Mouse (Mus musculus) retina, postnatal 1 day (tissue): ENCODE measurements around the gene Espn.
A peak's percentile ranks its signal among the peaks of the same experiment; 100 is the strongest.

ENCODE experiments used
- DNase-seq: peaks from one replicate; pipeline ENCODE4 v3.0.0-alpha.2; 2012

Espn gene

DNA sequence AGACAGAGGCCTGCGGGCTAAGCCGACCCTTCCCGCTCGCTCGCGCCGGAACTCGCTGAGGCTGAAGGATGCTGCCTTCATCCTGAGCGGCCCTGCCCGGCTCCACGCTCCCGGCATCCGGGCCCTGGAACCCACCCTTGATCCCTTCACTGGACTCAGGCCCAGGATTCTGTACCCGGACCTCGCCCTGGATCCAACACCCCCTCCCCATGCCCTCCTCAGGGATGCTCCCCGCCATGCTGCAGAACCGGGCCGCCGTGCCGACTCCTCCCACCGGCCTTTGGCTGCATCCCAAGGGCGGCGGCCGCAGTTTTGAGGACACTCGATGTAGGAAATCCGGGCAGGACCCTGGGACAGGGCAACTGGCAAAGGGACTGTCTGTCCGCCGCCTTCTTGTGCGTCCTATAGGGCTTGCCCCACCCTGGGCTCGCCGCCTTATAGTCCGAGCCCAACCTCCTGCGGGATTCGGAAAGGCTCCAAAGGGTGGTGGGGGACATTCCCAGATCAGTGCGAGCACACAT lies 26.2 kb upstream of the Espn start:
- DNase-seq = no peak

DNA sequence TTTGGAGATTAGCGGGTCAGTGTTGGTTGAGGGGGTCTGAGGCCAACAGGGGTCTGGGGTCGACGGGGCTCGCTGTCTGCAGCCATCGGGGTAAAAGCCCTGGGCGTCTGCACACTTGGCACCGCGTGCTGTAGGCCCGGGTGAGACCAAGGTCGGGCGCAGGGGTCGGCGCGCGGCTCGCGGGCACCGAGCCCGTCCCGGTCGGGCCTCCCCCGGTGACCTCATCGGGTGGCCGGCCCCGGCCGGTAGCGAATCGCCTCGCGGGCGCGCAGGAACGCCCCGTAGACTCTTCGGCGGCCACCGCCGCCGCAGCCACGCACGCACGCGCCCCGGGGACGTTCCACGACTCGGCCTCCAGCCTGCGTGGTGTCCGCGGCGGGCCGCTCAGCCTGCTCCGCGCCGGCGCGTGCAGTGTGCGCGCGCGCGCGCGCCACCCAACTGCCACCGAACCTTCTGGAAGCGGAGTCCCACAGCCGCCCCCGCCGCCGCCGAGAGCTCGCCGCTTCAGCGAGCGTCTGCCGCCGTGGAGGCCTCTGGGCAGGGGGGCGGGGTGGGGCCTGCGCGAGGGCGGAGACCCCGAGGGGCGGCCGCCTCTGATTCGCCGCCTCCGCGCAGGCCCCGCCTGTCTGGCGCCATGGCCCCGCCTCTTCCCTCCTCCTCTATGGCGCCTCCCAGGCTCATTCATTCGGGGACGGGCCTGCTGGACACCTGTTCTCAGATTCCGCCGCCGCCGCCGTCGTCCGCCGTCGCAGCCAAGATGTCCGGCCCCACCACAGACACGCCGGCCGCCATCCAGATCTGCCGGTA lies 25.6 kb upstream of the Espn start, which contains the start of gene Acot7:
TSS of gene Acot7 (plus strand) at position 598 of the 807 bp plus-strand sequence.
- peak; percentile 97 for DNase-seq

GRCm38 (mm10) chr4:152177174-152177536 lies 25.0 kb upstream of the Espn start:
- no peak for DNase-seq

GRCm38 (mm10) chr4:152176638-152177037 lies 24.5 kb upstream of the Espn start:
- no peak for DNase-seq

- no peak for DNase-seq
These were observed 21.8 kb upstream of the Espn start for GRCm38 (mm10) chr4:152173956-152174355.

DNA sequence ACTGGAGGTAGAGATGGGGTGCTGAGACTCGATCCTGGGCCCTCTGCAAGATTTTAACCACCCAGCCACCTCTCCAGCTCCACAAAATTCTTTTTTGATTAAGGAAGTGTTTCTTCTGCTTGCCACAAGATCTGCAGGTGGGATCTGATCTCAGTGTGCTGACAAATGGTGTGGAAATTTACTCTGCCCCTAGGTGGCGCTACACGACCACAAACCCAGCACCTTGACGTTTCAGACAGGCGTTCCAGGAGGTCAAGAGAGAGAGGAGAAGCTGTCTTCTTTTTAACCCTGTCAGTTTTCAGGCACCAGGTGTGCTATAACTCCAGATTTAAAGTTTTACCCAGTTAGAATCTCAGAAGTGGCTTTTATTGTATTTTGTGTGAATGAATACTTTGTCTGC lies 20.9 kb upstream of the Espn start:
- peak; percentile 86 for DNase-seq

GRCm38 (mm10) chr4:152171543-152171942 lies 19.4 kb upstream of the Espn start:
- DNase-seq = peak; percentile 47

GRCm38 (mm10) chr4:152170286-152170685 lies 18.1 kb upstream of the Espn start:
- DNase-seq = no peak

- no peak for DNase-seq
These were observed 16.9 kb upstream of the Espn start for GRCm38 (mm10) chr4:152169103-152169502.

GRCm38 (mm10) chr4:152168052-152168451 lies 15.9 kb upstream of the Espn start:
- DNase-seq = peak; percentile 77

DNA sequence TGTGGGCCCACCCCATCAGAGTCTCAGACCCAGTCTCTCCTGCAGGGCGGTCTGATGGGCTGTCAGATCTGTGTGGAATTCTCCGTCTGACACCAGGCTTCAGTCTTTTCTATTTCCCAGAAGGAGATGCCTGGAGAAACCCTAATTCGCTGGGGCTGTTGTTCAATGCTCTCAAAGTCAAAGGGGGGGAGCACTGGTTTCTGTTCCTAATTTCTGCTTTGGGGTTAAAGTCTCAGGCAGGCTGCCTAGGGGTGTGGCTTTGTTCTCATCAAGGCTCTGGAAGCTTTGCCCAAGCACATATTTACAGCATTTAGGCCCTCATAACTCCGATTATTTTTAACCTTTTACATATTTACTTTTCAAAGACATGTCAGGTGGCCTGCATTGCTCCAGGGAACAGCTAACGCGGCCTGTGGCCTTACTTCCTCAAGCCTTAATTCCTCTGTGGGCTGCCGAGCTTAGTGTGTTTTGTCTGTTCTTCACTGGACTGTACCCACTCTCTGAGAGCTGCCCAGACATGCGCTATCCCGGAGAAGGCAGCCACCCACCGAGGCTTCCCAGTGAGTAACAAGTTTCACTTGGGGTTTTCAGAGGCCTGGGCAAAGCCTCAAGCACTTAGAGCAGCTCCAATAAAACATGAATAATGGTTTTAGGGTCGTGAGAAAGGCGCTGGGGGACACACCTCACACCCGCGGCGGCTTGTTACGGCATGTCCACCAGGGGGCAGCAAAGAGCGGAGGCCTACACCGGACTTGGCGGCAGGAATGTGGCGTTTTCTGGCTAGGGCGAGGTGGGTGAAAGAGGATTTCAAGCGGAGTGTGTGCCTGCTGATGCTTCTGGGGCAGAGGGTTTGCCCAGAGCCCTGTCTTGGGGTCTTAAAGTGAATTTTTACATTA lies 13.1 kb upstream of the Espn start:
- DNase-seq = peak; percentile 76

- no peak for DNase-seq
These were observed 10.6 kb upstream of the Espn start for GRCm38 (mm10) chr4:152162748-152163147.

- no peak for DNase-seq
These were observed 9.4 kb upstream of the Espn start for GRCm38 (mm10) chr4:152161601-152162000.

DNA sequence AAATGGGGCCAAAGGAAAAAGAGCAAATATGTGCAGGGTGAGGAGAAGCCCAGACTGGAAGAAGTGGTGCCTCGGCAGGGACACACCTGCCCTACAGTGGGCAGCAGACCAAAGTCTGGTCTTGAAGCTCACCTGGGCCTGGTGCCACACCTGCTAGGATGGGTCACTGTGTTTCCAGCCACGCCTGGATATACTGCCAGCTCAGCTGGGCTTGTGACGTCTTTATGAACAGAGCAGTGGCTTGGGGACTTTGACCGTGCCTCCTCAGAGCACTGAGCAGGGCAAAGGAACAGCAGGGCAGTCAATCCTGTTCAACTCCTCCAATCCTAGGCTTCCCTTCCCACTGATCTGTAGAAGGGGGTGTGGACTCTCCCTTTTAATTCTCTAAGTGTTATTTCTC lies 8.6 kb upstream of the Espn start:
- DNase-seq = no peak

DNA sequence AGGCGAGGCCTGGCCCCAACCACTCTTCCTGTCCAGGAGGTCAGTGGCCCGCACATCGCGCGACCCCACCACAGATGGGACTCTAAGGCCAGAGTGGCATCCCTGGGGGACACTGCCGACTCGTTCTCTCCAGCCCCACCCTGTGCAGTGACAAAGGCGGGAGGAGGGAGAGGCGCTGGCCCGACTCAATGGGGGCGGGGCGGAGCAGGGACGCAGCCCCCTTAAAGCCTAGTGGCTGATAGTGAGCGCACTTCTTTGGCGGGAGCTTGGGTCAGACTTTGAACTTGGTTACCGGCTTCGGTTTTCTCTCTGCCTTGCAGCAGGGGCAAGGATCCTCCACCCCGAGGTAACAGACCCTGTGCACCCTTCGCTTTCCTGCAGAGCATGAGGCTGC lies 7.1 kb upstream of the Espn start:
- DNase-seq = peak; percentile 60

DNA sequence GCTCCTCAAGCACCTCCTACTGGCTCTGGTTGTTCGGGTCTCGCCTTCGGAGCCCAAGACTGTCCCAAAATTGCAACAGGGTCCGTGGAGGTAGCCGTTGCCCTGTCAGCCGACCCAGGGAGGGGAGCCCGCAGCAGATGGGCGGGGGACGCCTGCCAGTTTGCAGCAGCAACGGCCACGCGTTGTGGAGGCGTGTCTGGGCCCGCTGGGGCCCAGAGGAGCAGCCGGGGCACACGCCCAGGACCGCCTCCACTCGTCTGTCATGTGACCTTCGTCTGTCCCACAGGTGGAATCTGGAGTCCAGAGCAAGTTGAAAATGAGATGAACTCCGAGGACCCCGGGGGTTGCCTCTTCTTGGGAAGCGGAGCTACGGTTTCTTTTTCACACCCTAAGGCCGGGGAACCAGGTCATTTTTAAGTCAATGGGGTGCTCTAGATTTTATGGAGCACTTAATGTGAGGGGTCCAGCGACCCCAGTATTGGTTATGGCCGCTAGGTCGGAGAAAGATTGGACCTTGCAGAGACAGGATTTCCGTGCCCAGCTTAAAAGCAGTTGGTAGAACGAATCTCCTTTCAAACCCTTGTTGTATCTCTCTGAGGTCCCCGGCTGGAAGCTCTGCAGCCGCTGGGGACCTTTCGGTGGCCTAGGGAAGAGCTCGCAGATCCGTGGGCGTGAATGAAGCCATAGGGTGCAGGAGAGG lies 6.6 kb upstream of the Espn start, which contains the start of gene Hes2:
TSS of gene Hes2 (plus strand) at position 283 of the 700 bp plus-strand sequence.
- DNase-seq = peak; percentile 60

DNA sequence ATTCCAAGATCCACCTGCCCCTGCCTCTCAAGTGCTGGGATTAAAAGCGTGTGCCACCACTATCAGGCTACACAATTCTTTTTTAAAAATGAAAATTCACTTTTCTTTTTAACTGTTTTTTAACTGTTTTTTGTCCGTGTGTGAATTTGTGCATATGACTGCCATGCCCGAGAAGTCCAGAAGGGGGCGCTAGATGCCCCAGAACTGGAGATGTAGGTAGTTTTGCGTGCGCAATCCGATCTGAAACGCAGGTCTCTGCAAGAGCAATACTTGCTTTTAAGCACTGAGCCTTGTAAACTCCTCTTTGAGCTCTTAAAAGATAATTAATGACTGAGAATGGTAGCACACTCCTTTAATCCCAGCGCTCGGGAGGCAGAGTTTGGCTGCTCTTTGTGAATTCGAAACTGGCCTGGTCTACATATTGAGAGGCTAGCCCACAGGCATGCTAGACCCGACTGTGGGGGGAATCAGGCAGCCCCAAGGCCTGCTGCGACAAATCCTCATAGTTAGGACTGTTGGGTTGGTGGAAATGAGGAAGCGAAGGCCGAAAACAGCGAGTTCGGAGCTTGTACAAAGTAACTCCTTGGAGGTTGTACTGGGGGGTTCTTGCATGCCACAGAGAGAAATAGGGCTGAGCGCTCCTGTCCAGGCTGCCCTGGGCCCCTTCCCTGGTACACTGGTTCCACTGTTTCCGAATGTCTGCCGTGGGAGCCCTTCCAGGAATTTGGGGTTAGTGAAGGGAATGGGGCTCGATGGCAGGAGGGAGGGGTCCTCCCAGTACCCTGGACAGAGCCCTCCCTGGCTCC lies 5.8 kb upstream of the Espn start:
- DNase-seq = peak; percentile 72

DNA sequence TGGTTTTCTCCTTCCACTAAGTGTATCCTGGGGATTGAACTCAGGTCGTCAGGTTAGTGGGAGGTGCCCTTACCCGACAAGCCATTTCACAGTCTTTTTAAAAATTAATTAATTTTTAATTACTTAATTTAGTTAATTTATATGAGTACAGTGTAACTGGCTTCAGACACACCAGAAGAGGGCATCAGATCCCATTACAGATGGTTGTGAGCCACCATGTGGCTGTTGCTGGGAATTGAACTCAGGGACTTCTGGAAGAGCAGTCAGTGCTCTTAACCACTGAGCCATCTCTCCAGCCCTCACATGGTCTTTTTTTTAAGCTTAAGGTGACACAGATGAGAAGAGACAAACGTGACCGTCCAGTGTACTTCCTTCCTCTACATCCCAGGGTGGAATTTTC lies 2.8 kb upstream of the Espn start:
- no peak for DNase-seq

GRCm38 (mm10) chr4:152153771-152154177 lies 1.6 kb upstream of the Espn start:
- peak; percentile 87 for DNase-seq

DNA sequence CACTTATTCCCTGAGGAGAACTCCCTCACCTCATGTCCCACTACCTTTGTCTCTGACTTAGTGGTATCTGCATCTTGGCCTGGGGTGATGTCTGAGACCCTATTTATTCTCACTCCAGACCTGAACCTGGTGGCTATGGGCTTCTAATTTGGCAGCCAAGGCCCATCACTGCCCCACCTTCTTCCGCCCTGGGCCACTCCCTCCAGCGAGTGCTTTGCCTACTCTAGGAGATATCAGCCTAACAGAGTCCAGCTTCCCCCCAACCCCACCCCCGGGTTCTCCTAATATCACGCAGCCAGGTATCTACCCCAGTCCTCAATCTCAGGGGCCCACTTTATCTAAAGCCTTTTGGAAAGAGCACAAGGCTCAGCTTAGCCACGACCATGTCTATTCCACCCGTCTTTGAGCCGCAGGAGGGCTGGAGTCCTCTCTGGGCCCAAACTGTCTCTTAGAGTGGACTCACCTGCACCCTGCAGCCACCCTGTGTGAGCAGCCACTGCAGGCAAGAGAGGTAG lies 663 bp downstream of the Espn start:
- no peak for DNase-seq

DNA sequence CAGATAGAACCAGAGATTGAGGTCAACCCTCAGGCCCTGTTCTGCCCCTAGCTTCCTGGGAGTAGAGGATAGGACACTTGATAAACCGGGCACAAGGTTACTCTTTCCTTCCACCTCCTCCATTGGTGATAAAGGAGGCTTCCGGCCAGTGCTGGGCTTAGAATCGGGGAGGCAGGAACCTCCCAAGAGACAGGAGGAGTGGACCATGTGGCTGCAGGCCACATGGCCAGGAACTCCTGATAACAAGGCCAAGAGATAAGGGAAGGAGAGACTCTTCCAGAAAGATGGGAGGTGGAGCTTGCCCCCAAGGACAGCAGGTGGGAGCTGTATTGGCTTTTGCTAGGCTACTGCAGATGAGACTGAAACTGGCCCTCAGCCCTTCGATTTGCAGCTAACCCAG lies 1.6 kb downstream of the Espn start:
- DNase-seq = no peak
